Mouse (Mus musculus) limb, embryonic 14.5 days (tissue): ENCODE data around the gene Fhad1. TPM values are rescaled to one million over a fixed set of nuclear protein-coding genes. Genes with fewer than 3 reads are reported as not detected.

Source experiments
- ATAC-seq: fragments of 200-750 bp; cut with Nextera tagmentation; 2 replicates; pipeline ENCODE4 v1.8.0; 2017; ENCODE audit warnings: low read depth, moderate number of reproducible peaks, moderate TSS enrichment; ENCODE audit not compliant: low FRiP score
- DNase-seq: peaks from one replicate; pipeline ENCODE4 v3.0.0-alpha.2; 2015; ENCODE audit warnings: low spot score
- H3K27ac ChIP-seq: fragments of 300-500 bp; sonication (generic); replicated peaks from 2 replicates; pipeline ENCODE4 v1.5.1; 2014; ENCODE audit warnings: low read depth, mild to moderate bottlenecking, low read length, moderate library complexity, mixed read lengths
- H3K27me3 ChIP-seq: fragments of 300-500 bp; sonication (generic); 2 replicates; pipeline ENCODE4 v1.6.1; 2014; ENCODE audit warnings: low read length, mixed read lengths; ENCODE audit not compliant: control insufficient read depth, insufficient read depth
- H3K36me3 ChIP-seq: fragments of 300-500 bp; sonication (generic); 2 replicates; pipeline ENCODE4 v1.6.1; 2014; ENCODE audit warnings: mild to moderate bottlenecking, low read length, moderate library complexity, mixed read lengths; ENCODE audit not compliant: control insufficient read depth, insufficient read depth
- H3K4me1 ChIP-seq: fragments of 300-500 bp; sonication (generic); 2 replicates; pipeline ENCODE4 v1.6.1; 2014; ENCODE audit warnings: antibody characterized with exemption, low read length, mixed read lengths; ENCODE audit not compliant: control insufficient read depth, insufficient read depth
- H3K4me2 ChIP-seq: fragments of 300-500 bp; sonication (generic); replicated peaks from 2 replicates; pipeline ENCODE4 v1.6.1; 2014; ENCODE audit warnings: low read depth, mild to moderate bottlenecking, low read length, moderate library complexity; ENCODE audit not compliant: severe bottlenecking
- H3K4me3 ChIP-seq: fragments of 300-500 bp; sonication (generic); replicated peaks from 2 replicates; pipeline ENCODE4 v1.5.1; 2014; ENCODE audit warnings: low read length
- H3K9ac ChIP-seq: fragments of 300-500 bp; sonication (generic); 2 replicates; pipeline ENCODE4 v1.6.1; 2014; ENCODE audit warnings: mild to moderate bottlenecking, low read depth, low read length, moderate library complexity; ENCODE audit not compliant: severe bottlenecking
- H3K9me3 ChIP-seq: fragments of 300-500 bp; sonication (generic); 2 replicates; pipeline ENCODE4 v1.6.1; 2016; ENCODE audit warnings: low read length; ENCODE audit not compliant: control insufficient read depth
- POLR2A ChIP-seq: fragments of 200-500 bp; IDR thresholded peaks from 2 replicates; pipeline ENCODE4 v1.8.0; 2012; ENCODE audit warnings: inconsistent platforms, mild to moderate bottlenecking, moderate library complexity, borderline replicate concordance; ENCODE audit not compliant: insufficient read depth, insufficient read length; ENCODE audit errors: extremely low read depth
- WGBS: fragments of 180-500 bp; shearing (Covaris S2); extraction: QIAGEN DNeasy Blood & Tissue Kit; methylation state at CpG from one replicate; pipeline ENCODE4 v1.1.7; 2014; 5-methylcytosine and 5-hydroxymethylcytosine counted together
- polyA plus RNA-seq, 2 experiments: library from polyadenylated mRNA; depleted of rRNA in 1 of 2; stranded (reverse) in 1 of 2; unstranded in 1 of 2; fragments of >200 nt; fragmentation: Nextera tagmentation in 1 of 2; extraction: Ambion mirVana in 1 of 2; gene quantifications; 2 replicates each; pipeline versions ENCODE4 v1.2.1 to v1.2.3; 2012 to 2014

The Fhad1 gene
- polyA plus RNA-seq, 2 experiments = 2.7 to 3.1 TPM

DNA sequence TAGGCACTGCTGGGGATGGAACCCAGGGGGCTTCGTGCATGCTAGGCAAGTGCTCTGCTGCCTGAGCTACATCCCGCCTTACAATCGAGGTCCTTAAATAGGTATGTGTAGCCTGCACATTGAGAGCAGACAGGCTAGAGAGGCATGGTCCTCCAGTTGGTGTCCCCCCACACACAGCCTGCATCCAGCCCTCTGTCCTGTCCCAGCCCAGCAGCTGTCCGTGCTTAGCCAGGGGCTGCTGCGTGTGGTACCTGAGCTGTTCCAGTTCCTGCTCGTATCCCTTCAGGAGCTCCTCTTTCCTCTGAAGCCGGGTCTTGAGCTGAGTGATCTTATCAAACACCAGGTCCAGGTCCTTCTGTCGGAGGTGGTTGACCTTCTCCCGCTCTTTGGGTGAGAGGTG is 110.2 kb downstream of the Fhad1 start:
- H3K4me3 ChIP-seq = no peak overlapping the region
- no peak overlapping the region for H3K27ac ChIP-seq
- ATAC-seq = no peak

DNA sequence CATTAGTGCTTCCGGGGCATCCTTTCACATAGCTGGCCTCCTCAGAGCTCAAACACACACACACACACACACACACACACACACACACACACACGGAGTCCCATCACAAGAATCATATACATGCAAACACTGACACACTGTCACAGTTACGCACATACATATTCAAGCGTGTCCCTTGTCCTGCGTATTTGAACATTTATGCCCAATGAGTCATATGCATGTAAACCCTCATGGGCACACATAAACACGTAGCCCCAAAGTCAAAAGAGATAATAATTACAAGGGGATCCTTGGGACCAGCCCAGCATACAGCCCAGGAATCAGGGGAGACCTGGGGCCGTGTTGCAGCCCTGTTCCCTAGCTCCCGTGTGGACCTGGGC is 112.4 kb downstream of the Fhad1 start:
- Histone ChIP-seq H3K9me3 (no peaks in the 10 kb centered on the region), H3K4me3 (no peak overlapping the region), H3K36me3 (no peaks in the 10 kb centered on the region), H3K4me1 (peaks cover 13% of the 10 kb centered on the region), H3K4me2 (no peak overlapping the region), H3K27ac (no peak overlapping the region), H3K27me3 (no peaks in the 10 kb centered on the region), H3K9ac (no peak overlapping the region)
- DNase-seq (no peak), ATAC-seq (no peak)
- no peak for TF ChIP-seq POLR2A
- WGBS = 81% methylated on average over 8 of the region's 8 CpGs

More for the DNA sequence above, 110.2 kb downstream of the Fhad1 start:
- Histone ChIP-seq H3K9me3 (no peaks in the 10 kb centered on the region), H3K4me1 (peaks cover 8% of the 10 kb centered on the region), H3K4me2 (no peak overlapping the region), H3K9ac (no peak overlapping the region), H3K36me3 (no peaks in the 10 kb centered on the region), H3K27me3 (no peaks in the 10 kb centered on the region)
- 78% methylated on average over 9 of the region's 9 CpGs for WGBS
- TF ChIP-seq POLR2A = no peak
- no peak for DNase-seq

GRCm38 (mm10) chr4:141901711-141902478 is 113.0 kb downstream of the Fhad1 start:
- Histone ChIP-seq H3K9ac (no peak overlapping the region), H3K4me1 (peaks cover 13% of the 10 kb centered on the region), H3K4me2 (no peak overlapping the region), H3K27ac (no peak overlapping the region), H3K27me3 (no peaks in the 10 kb centered on the region), H3K9me3 (no peaks in the 10 kb centered on the region), H3K36me3 (no peaks in the 10 kb centered on the region), H3K4me3 (no peak overlapping the region)
- ATAC-seq = no peak
- no peak for TF ChIP-seq POLR2A
- DNase-seq = no peak
- WGBS = 56% methylated on average over 17 of the region's 17 CpGs

GRCm38 (mm10) chr4:141900421-141900820 is 114.5 kb downstream of the Fhad1 start:
- Histone ChIP-seq H3K27me3 (no peaks in the 10 kb centered on the region), H3K4me3 (no peak overlapping the region), H3K9me3 (no peaks in the 10 kb centered on the region), H3K36me3 (no peaks in the 10 kb centered on the region), H3K27ac (peak overlapping the region; percentile 61), H3K4me2 (no peak overlapping the region), H3K9ac (no peak overlapping the region), H3K4me1 (peaks cover 13% of the 10 kb centered on the region)
- DNase-seq (no peak), ATAC-seq (no peak)
- no peak for TF ChIP-seq POLR2A
- WGBS = 63% methylated on average over 11 of the region's 11 CpGs

DNA sequence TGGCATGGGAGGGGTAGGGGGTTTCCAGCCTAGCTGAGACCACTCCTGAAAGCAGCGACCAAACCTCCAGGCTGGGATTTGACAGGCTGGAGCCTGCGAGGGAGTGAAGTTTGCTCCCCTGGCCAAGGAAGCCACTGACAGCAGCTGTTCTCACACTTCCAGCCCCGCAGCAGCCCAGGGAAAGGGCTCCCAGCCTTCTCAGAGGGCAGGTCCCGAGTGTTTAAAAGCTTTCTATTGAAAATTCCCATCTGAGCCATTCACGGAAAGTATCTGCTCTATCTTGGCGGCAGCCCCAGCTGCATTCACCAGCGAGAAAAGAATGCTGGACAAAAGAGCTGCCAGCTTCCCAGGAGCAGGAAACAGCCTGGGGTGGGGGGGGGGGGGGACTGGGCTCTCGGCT is 114.9 kb downstream of the Fhad1 start:
- no peak overlapping the region for H3K4me2 ChIP-seq
- no peaks in the 10 kb centered on the region for H3K27me3 ChIP-seq
- TF ChIP-seq POLR2A = no peak
- ATAC-seq (peak; percentile 21; the same call in 1 of the 2 replicates), DNase-seq (peak; percentile 67)
- 6% methylated on average over 7 of the region's 8 CpGs for WGBS
- H3K27ac ChIP-seq = peak overlapping the region; percentile 61
- H3K4me1 ChIP-seq = peaks cover 13% of the 10 kb centered on the region
- H3K9me3 ChIP-seq = no peaks in the 10 kb centered on the region
- H3K4me3 ChIP-seq = no peak overlapping the region
- H3K9ac ChIP-seq = 0 out of 2 replicates have a peak overlapping the region, but pooled peaks have one; percentile 36
- no peaks in the 10 kb centered on the region for H3K36me3 ChIP-seq

GRCm38 (mm10) chr4:141898905-141899304 is 116.0 kb downstream of the Fhad1 start:
- no peaks in the 10 kb centered on the region for H3K27me3 ChIP-seq
- TF ChIP-seq POLR2A = no peak
- H3K4me1 ChIP-seq = peaks cover 13% of the 10 kb centered on the region
- no peak overlapping the region for H3K4me2 ChIP-seq
- H3K9me3 ChIP-seq = no peaks in the 10 kb centered on the region
- H3K9ac ChIP-seq = no peak overlapping the region
- H3K36me3 ChIP-seq = no peaks in the 10 kb centered on the region
- H3K27ac ChIP-seq = no peak overlapping the region
- DNase-seq (no peak), ATAC-seq (no peak)
- 82% methylated on average over 8 of the region's 8 CpGs for WGBS
- no peak overlapping the region for H3K4me3 ChIP-seq
